Mouse (Mus musculus) T-helper 17 cell (primary cell): Measurements from ENCODE around the gene Gm6803.
"Not testable (repeated sequence)": the region's sequence is repeated elsewhere in the genome, so short reads cannot be mapped to it uniquely, and the experiment has no call there.

Source experiments
- in situ Hi-C, 2 experiments: fragments of 300-600 bp; cut with MboI, MseI; formaldehyde crosslinking; loops; 1 replicate in 1 of 2; 2 replicates in 1 of 2; pipeline ENCODE4 v1.15.1; 2025; ENCODE audit warnings: high pct_unique_total_duplicates in 2 of 2

Gm6803 gene

DNA sequence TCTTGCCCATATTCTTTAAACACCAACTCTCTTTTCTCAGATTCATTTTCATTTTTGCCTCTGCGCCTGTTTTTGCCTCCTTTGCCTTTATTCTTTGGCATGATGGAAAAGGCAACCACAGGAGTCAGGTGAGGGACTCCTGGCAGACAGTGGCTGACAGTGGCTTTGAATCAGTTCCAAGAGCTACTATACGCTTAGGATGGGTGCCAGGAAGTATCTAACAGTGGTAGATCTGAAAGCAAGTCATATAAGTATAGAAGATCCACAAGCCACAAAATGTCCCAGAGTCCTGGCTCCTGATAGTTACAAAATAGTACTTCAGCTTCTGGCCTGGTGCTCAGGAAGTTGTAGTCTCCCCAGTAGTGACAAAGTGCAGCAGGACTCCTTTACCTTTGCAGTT lies at the start of gene Gm6803:
Gene Gm6803, minus strand, starts transcription at position 101 of the 400 bp plus-strand sequence.
- in situ Hi-C loops: not testable (repeated sequence)

DNA sequence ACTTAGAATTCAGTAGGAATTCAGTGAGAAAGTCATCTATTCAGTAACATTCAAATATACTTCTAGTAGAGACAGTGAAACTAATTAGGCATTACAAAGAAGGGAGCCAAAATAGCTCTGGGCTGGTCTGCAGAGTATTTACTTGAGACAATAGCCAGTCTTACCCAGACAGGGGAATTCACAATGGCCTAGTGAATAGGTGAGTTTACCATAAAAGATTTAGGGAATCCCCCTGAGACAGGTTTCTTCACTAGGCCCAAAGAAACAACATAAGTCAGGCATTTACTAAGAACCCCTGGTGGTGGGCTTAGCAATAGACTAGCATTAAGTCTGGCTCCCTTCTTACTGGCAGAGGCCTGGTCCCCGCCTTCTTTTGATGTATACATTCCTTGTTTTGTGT lies 26.7 kb upstream of the Gm6803 start:
- in situ Hi-C loops: loop anchor here in 1 of 2 experiments (5.0 kb wide), 1 partner anchor 72 kb away; no protein-coding TSS in a partner anchor

DNA sequence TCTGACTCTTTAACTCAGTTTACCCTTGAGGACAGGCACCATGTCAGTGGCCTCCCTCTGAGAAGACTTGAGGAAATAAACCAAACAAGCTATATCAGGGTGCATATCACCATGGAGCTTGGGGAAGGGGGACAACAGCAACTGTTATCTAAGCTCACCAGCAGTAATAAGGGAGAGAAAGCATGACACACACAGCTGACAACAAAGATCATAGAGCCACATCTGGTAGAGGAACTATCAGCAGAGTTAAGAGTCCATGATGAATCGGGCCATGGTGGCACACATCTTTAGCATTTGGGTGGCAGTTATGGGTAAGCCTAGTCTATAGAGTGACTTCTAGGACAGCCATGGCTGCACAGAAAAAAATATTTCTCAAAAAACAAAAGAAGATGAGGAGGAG lies 21.1 kb upstream of the Gm6803 start:
- in situ Hi-C loops: not testable (repeated sequence)

DNA sequence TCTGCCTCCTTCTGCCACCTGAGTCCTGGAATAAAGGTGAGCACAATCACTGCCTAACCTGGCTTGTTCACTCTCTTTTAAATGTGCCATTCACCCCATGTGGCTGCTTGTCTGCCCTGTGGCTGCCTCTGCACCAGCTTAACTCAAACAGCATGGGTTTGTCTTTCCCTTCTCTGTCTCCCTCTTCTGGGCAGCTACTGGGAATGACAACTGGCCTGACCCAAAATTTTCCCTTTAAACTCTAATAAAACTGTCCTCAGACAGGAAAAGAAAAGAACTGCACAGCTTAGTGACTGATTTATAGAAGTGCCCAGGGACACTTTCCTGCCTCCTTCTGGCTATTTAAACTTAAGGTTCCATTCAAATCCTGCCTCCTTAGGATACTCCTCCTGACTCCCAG lies 20.5 kb upstream of the Gm6803 start:
- in situ Hi-C loops: not testable (repeated sequence)

DNA sequence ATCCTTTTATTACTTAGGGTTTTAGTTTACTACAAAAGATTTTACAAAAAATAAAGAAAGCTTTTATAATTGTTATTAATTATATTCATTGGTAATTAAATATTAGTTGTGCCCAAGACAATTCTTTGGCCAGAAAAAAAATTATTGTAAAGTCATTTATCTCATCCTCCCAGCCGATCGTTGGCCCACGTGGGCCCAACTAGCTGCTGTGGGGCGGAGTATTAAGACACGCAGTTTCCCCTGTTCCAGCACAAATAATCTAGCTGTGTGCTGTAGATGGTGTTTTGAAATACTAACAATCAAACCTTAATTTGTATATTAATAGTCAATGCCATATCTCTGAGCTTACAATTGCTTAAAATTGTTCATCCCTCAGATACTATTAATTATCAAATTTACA lies 13.7 kb upstream of the Gm6803 start:
- in situ Hi-C loops: not testable (repeated sequence)

DNA sequence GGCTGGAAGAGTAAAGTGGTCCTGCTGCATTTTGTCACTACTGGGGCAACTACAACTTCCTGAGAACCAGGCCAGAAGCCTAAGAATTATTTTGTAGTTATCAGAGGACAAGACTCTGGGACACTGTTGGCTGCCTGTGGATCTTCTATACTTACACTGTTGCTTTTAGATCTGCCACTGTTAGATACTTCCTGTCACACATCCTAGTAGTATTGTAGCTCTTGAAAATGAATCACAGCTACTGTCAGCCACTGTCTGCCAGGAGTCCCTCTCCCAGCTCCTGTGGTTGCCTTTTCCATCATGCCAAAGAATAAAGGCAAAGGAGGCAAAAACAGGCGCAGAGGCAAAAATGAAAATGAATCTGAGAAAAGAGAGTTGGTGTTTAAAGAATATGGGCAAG lies 8.1 kb upstream of the Gm6803 start, which contains the start of gene Gm2056:
Gene Gm2056, plus strand, starts transcription at position 301 of the 400 bp plus-strand sequence.
- in situ Hi-C loops: loop anchor here in 1 of 2 experiments (5.0 kb wide), 1 partner anchor 56 kb away; the partner anchor contains the start of gene Gm16368

DNA sequence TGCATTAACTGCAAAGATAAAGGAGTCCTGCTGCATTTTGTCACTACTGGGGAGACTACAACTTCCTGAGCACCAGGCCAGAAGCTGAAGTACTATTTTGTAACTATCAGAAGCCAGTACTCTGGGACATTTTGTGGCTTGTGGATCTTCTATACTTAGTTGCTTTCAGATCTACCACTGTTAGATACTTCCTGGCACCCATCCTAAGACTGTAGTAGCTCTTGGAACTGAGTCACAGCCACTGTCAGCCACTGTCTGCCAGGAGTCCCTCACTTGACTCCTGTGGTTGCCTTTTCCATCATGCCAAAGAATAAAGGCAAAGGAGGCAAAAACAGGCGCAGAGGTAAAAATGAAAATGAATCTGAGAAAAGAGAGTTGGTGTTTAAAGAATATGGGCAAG lies 7.0 kb downstream of the Gm6803 start, which contains the start of gene Gm2075:
Gene Gm2075, plus strand, starts transcription at position 301 of the 400 bp plus-strand sequence.
- in situ Hi-C loops: not testable (repeated sequence)

DNA sequence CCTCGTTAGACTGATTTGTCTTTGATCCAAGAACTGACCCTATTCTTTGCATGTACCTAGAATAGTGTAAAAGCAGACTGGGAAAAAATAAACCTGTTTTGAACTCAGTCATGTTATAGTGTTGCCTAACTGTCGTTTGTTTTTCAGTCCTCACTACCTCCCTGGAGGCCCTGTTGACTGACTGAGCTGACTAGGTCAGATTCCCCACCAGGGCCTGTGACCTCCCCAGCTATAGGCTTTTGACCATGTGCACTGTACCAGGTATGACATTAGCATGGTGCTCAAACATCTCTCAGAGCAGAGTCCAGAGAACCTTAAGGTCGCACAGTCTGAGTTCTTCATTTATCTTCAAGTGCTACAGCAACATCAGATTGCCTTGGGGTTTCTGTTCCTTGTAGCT lies 14.5 kb downstream of the Gm6803 start:
- in situ Hi-C loops: loop anchor here in 1 of 2 experiments (5.0 kb wide), 1 partner anchor 157 kb away; no protein-coding TSS in a partner anchor

DNA sequence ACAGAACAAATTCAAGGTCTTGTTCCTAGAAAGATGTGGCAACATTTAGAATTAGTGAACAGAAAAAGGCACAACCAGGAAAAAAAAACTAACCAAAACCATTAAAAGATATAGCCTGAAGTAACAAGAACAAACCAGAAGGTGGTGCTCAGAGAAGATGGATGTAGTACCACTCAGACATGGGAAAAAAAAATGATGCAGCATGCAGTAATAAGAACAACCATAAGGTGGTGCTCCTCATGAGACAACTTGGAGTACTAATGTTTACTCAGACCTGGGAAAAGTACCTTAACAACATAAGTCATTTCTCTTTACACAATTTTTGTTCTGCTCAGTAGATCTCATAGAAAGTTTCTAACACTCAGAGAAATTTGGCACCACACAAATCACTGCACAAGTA lies 34.6 kb downstream of the Gm6803 start:
- in situ Hi-C loops: loop anchor here in 1 of 2 experiments (10.0 kb wide), 1 partner anchor 159 kb away; no protein-coding TSS in a partner anchor
